Mouse (Mus musculus) heart, embryonic 15.5 days (tissue): Measurements from ENCODE around the gene Ccdc138. TPM values are rescaled to one million over a fixed set of nuclear protein-coding genes. Genes with fewer than 3 reads are reported as not detected.
"Not testable (repeated sequence)": the region's sequence is repeated elsewhere in the genome, so short reads cannot be mapped to it uniquely, and the experiment has no call there.

ENCODE experiments used
- ATAC-seq: fragments of 200-750 bp; cut with Nextera tagmentation; replicated peaks from 2 replicates; pipeline ENCODE4 v1.8.0; 2017; ENCODE audit warnings: low read depth, moderate TSS enrichment; ENCODE audit not compliant: insufficient number of reproducible peaks, insufficient read depth, low FRiP score
- H3K27ac ChIP-seq: fragments of 300-500 bp; sonication (generic); 2 replicates; pipeline ENCODE4 v1.5.1; 2015; ENCODE audit warnings: mild to moderate bottlenecking, inconsistent platforms
- H3K27me3 ChIP-seq: fragments of 300-500 bp; sonication (generic); 2 replicates; pipeline ENCODE4 v1.6.1; 2015; ENCODE audit warnings: inconsistent platforms
- H3K36me3 ChIP-seq: fragments of 300-500 bp; sonication (generic); 2 replicates; pipeline ENCODE4 v1.6.1; 2015; ENCODE audit warnings: mild to moderate bottlenecking, inconsistent platforms
- H3K4me1 ChIP-seq: fragments of 300-500 bp; sonication (generic); replicated peaks from 2 replicates; pipeline ENCODE4 v1.6.1; 2015; ENCODE audit warnings: inconsistent platforms
- H3K4me2 ChIP-seq: fragments of 300-500 bp; sonication (generic); 2 replicates; pipeline ENCODE4 v1.6.1; 2015; ENCODE audit warnings: inconsistent platforms, mild to moderate bottlenecking, moderate library complexity
- H3K4me3 ChIP-seq: fragments of 300-500 bp; sonication (generic); 2 replicates; pipeline ENCODE4 v1.5.1; 2015; ENCODE audit warnings: mild to moderate bottlenecking, inconsistent platforms
- H3K9ac ChIP-seq: fragments of 300-500 bp; sonication (generic); 2 replicates; pipeline ENCODE4 v1.6.1; 2015; ENCODE audit warnings: mild to moderate bottlenecking, inconsistent platforms
- H3K9me3 ChIP-seq: fragments of 300-500 bp; sonication (generic); replicated peaks from 2 replicates; pipeline ENCODE4 v1.6.1; 2016; ENCODE audit warnings: inconsistent platforms
- WGBS: fragments of 180-500 bp; shearing (Covaris S2); methylation state at CpG from one replicate; pipeline ENCODE4 v1.1.7; 2015; ENCODE audit warnings: mixed read lengths; 5-methylcytosine and 5-hydroxymethylcytosine counted together
- polyA plus RNA-seq: library from polyadenylated mRNA; unstranded; fragments of >200 nt; fragmentation: Nextera tagmentation; extraction: Ambion mirVana; gene quantifications from 2 replicates; pipeline ENCODE4 v1.2.1, GENCODE M21; 2015

Ccdc138 gene
- polyA plus RNA-seq, 1 experiment from 2014 or later: 6.5 TPM

DNA sequence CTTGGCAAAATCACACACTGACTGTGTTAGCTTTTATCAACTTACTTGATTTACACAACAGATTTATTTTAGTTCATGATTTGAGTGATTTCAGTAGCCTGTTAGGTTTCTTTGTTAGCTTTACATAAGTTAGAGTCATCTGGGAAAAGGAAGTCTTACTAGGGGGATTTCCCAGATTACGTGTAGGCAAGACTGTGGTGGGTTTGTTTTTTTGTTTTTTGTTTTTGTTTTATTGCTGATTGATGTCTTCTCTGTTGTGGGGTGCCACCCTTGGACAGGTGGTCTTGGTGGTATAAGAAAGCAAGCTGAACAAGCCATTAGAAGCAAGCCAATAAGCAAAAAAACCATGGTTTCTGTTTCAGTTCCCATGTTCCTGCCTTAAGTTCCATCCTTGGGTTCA is 31.6 kb downstream of the Ccdc138 start:
- Histone ChIP-seq H3K4me3 (no peak overlapping the region), H3K27me3 (no peaks in the 10 kb centered on the region), H3K9me3 (no peaks in the 10 kb centered on the region), H3K36me3 (no peaks in the 10 kb centered on the region; the same call in 1 of the 2 replicates), H3K27ac (no peak overlapping the region), H3K4me2 (no peak overlapping the region), H3K9ac (no peak overlapping the region), H3K4me1 (no peaks in the 10 kb centered on the region)
- no peak for ATAC-seq
- WGBS: 85% methylated on average over 1 of the region's 1 CpGs

DNA sequence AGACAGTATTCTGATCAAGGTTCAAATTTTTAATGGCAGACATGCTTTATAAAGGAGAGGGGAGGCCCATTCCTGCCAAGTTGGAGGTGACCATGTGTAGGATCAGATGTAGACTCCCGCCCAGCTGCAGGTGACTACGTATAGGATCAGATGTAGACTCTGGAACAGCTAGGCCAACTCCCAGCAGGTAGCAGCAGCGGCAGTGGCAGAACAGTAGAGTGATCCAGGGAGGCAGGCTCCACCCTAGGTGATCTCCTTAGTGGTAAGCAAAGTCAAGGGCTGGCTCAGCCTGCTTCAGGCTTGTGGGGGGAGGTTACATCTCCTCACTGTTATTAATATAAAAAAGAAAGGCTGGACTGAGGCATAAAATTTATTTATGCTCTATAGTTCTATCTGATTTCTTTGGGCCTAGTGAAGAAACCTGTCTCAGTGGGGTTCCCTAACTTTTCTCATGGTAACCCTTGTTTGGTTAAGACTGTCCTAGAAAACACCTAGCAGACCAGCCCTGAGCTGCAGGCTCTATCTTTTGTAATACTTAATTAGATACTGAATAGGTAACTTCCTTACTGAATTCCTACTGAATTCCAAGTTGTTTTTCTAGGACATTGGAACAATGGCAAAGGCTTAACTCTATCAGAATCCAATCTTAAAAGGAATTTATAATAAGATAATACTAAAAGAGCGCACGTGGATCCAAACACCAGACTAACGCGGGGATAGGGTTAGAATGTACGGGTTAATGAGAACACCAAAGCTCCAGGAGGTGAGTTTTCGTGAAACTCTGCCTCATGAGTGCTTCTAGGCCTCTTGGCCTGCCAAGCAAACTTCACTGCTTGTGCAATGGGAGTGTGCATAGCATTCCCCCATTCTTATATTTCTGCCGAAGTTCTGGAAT is 33.4 kb downstream of the Ccdc138 start:
- H3K9ac ChIP-seq: no peak overlapping the region
- H3K4me3 ChIP-seq: no peak overlapping the region
- H3K4me1 ChIP-seq: no peaks in the 10 kb centered on the region
- no peaks in the 10 kb centered on the region; the same call in 1 of the 2 replicates for H3K36me3 ChIP-seq
- H3K9me3 ChIP-seq: no peaks in the 10 kb centered on the region
- H3K27me3 ChIP-seq: no peaks in the 10 kb centered on the region
- no peak overlapping the region for H3K4me2 ChIP-seq
- WGBS: 88% methylated on average over 10 of the region's 10 CpGs
- H3K27ac ChIP-seq: no peak overlapping the region
- no peak for ATAC-seq

DNA sequence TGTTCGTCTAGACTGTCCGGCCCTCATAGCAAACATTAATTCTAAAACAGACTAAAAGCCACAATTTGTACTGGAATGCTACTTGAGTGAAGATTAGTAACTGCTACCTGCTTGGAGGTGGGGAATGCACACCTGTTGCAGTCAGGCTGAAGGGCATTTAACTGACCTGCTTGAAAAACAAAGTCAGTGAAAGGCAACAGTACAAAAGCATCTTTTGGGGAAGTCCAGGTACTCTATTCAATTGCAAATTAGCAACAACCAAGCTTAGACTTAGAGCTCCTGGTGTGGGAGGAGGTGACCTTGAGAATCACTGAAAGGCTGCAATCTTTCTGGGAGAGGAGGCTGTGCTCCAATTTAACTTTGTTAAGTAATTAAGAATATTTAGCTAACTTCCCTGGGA is 34.4 kb downstream of the Ccdc138 start:
- Histone ChIP-seq H3K4me1 (no peaks in the 10 kb centered on the region), H3K4me2 (no peak overlapping the region), H3K9ac (no peak overlapping the region), H3K36me3 (no peaks in the 10 kb centered on the region; the same call in 1 of the 2 replicates), H3K27me3 (no peaks in the 10 kb centered on the region), H3K9me3 (no peaks in the 10 kb centered on the region), H3K4me3 (no peak overlapping the region), H3K27ac (no peak overlapping the region)
- 93% methylated on average over 2 of the region's 2 CpGs for WGBS
- ATAC-seq: no peak

DNA sequence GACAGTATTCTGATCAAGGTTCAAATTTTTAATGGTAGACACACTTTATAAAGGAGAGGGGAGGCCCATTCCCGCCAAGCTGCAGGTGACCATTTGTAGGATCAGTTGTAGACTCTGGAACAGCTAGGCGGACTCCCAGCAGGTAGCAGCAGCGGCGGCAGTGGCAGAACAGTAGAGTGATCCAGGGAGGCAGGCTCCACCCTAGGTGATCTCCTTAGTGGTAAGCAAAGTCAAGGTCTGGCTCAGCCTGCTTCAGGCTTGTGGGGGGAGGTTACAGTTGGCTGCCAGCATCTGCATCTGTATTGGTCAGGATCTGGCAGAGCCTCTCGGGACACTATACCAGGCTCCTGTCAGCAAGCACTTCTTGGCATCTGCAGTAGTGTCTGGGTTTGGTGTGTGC is 38.5 kb downstream of the Ccdc138 start:
- not testable (repeated sequence) for H3K4me3 ChIP-seq, H3K36me3 ChIP-seq, H3K27ac ChIP-seq, H3K4me1 ChIP-seq, ATAC-seq, H3K9ac ChIP-seq, H3K4me2 ChIP-seq, H3K9me3 ChIP-seq, H3K27me3 ChIP-seq
- WGBS: 87% methylated on average over 5 of the region's 5 CpGs

DNA sequence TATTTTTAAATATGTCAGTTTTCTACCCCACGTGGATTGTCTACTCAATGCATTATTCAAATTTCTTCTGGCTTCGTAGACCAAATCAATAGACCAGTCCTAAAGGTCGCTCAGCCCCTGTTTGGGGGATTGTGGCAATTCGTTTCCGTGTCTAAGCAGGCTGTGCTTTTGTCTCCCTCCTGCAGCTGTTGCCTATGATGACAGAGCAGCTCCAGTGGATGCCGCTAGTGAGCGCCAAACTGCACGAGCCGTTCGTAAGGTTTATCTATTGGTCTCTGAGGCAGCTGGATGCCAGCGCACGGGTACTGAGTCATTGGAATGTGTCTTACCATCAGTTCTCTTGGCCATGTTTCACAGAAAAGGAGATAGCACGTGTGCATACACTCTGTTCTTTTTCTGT is 42.9 kb downstream of the Ccdc138 start:
- H3K27me3 ChIP-seq: no peaks in the 10 kb centered on the region
- ATAC-seq: no peak
- H3K36me3 ChIP-seq: no peaks in the 10 kb centered on the region
- no peak overlapping the region for H3K27ac ChIP-seq
- 0 out of 2 replicates have a peak, but pooled peaks cover 4% of the 10 kb centered on the region for H3K4me1 ChIP-seq
- no peak overlapping the region for H3K9ac ChIP-seq
- no peaks in the 10 kb centered on the region for H3K9me3 ChIP-seq
- no peak overlapping the region for H3K4me2 ChIP-seq
- H3K4me3 ChIP-seq: no peak overlapping the region
- 53% methylated on average over 13 of the region's 13 CpGs for WGBS

DNA sequence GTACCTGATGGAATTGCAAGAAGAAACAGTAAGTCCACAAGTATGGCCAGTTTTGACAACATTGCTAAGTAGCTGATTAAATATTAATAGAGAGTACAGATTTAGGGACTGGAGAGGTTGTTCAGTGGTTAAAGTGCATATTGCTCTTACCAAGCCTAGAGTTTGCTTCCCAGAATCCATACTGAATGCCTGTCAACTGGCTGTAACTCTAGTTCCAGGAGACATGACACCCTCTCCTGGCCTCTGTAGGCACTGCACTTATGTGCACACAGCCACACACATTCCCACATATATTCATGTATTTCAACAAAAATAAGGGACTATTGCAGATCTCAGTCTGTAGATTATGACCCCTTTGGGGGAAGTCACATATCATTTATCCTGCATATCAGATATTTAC is 51.0 kb downstream of the Ccdc138 start:
- Histone ChIP-seq H3K4me1 (no peaks in the 10 kb centered on the region), H3K36me3 (no peaks in the 10 kb centered on the region), H3K9me3 (no peaks in the 10 kb centered on the region), H3K9ac (no peak overlapping the region), H3K27me3 (no peaks in the 10 kb centered on the region), H3K4me3 (no peak overlapping the region), H3K27ac (no peak overlapping the region), H3K4me2 (no peak overlapping the region)
- ATAC-seq: no peak

DNA sequence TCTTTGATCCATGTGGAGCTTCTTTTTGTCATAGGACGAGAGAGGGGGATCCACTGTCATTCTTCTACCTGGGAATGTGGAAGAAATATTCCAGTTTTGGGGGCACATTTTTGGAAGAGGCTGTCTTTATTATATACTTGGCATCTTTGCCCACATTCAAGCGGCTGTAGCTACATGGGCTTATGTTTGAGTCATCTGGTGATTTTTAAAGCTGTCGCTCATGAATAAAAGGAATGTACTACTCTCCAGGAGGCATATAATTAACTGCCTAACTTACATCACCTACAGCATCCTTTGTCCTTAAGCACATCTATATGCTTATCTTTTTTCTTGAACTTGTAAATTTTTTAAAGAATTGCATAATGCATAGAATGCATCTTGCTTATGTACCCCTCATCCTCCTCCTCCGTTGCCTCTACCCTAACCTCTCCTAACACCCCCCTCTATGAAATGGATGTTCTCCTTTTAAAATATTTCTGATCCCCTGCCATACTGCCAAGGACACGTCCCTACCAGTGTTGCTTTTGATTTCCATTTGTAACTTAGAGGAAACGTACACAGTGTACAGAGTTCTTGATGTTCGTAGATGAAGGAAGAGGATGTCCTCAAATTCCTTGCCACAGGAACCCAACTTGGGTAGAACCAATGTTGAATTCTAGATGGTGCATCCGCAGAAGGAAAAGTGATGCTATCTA is 57.1 kb downstream of the Ccdc138 start:
- WGBS: 87% methylated on average over 8 of the region's 8 CpGs
- Histone ChIP-seq H3K27me3 (no peaks in the 10 kb centered on the region), H3K27ac (no peak overlapping the region), H3K9me3 (no peaks in the 10 kb centered on the region), H3K4me2 (no peak overlapping the region), H3K9ac (no peak overlapping the region), H3K4me3 (no peak overlapping the region), H3K36me3 (no peaks in the 10 kb centered on the region), H3K4me1 (no peaks in the 10 kb centered on the region)
- ATAC-seq: no peak

DNA sequence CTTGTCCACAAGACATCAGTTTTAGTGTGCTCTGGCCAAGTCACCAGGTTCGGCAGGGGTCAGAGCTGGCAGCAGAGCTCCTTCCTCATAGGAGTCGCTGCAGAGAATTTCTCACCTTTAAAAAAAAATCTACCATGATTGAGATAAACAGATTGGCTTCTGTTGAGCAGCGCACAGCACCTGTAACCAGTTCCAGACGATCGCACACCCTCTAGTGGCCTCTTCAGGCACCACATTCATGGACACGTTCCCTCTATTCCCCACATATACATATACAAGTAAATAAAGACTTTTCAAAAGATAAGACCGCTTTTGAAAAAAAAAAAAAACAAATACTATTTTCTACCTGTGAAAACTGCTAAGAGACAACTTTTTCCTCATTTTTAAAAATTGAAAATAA is 61.4 kb downstream of the Ccdc138 start:
- WGBS: 25% methylated on average over 7 of the region's 7 CpGs
- no peaks in the 10 kb centered on the region for H3K27me3 ChIP-seq
- H3K4me3 ChIP-seq: no peak overlapping the region
- H3K27ac ChIP-seq: no peak overlapping the region
- no peak overlapping the region for H3K4me2 ChIP-seq
- no peak for ATAC-seq
- H3K36me3 ChIP-seq: no peaks in the 10 kb centered on the region
- 0 out of 2 replicates have a peak, but pooled peaks cover 2% of the 10 kb centered on the region for H3K4me1 ChIP-seq
- no peak overlapping the region for H3K9ac ChIP-seq
- H3K9me3 ChIP-seq: no peaks in the 10 kb centered on the region

DNA sequence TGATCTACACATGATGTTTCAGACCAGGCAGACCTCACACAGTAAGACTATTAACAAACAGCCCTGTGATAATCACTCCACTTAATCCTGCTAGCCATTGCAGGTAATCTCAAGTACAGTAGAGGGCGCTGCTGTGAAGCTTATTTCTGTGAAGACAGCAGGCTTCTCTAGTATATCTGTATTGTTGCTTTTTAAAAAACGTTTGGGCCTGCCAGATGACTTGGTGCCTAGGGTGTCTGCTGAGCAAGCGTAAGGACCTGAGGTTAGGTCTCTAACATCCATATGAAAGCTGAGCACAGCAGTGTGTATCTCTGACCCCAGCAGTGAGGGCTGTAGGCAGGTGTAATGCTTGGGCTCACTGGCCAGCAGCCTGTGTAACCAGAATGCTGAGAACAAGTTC is 62.2 kb downstream of the Ccdc138 start:
- H3K4me2 ChIP-seq: no peak overlapping the region
- no peak overlapping the region for H3K4me3 ChIP-seq
- no peaks in the 10 kb centered on the region for H3K9me3 ChIP-seq
- ATAC-seq: no peak
- no peak overlapping the region for H3K9ac ChIP-seq
- no peak overlapping the region for H3K27ac ChIP-seq
- WGBS: 18% methylated on average over 3 of the region's 3 CpGs
- 0 out of 2 replicates have a peak, but pooled peaks cover 2% of the 10 kb centered on the region for H3K4me1 ChIP-seq
- H3K27me3 ChIP-seq: no peaks in the 10 kb centered on the region
- H3K36me3 ChIP-seq: no peaks in the 10 kb centered on the region

DNA sequence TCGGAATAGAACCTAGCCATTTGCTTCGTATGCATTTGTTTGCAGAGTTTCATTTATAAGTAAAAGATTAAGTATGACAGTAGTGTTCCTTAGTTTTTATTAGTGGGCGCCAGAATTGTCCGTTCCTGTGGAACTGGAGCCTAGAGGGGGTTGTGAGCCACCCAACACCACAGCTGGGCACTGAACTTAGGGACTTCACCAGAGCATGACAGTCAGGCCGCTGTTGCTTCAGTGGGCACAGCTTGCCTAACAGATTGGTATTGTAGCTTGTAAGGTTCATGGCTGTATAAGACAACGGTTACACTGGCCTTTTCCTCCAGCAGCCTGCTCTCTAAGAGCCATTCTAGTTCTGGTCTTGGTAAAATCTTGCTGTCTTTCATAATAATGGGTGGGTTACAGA is 62.8 kb downstream of the Ccdc138 start:
- WGBS: 87% methylated on average over 6 of the region's 6 CpGs
- no peak overlapping the region for H3K4me3 ChIP-seq
- H3K9me3 ChIP-seq: no peaks in the 10 kb centered on the region
- H3K27me3 ChIP-seq: no peaks in the 10 kb centered on the region
- no peak overlapping the region for H3K27ac ChIP-seq
- no peaks in the 10 kb centered on the region for H3K36me3 ChIP-seq
- no peak overlapping the region for H3K9ac ChIP-seq
- ATAC-seq: no peak
- H3K4me1 ChIP-seq: 0 out of 2 replicates have a peak, but pooled peaks cover 2% of the 10 kb centered on the region
- no peak overlapping the region for H3K4me2 ChIP-seq

DNA sequence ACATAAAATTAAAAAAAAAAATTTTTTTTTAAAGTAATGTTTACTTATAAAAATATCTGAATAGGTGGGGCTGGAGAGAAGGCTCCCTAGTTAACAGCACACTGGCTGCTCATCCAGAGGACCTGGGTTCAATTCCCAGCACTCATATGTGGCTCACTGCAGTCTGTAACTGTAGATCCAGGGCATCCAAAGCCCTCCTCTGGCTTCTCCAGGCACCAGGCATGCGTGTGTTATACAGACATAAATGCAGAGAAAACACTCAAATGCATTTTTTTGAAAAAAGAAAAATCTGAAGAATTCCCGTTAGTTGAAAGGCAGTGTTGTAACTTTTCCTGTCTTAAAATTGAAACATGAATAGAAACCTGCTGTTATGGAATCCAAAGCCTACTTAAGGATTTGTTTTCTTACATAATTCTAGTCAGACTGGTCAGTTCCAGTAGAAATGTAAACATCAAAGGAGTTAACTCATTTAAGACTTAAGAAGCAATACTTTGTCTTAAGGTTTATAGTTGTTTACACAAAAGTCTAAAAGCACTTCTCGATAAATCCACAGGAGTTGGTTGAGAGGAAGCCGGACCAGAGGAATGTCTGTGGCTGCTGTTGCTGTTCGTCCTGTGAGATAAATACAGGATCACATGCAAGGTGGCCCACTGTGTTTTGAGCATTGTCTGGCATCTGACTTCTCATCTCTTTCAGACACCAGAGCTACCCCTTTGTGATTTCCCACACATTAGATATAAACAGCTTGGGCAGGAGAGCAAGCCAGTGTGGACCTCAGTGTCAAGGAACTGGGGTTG is 87.9 kb downstream of the Ccdc138 start:
- no peak overlapping the region for H3K4me2 ChIP-seq
- no peak overlapping the region; the same call in 1 of the 2 replicates for H3K27ac ChIP-seq
- WGBS: 56% methylated on average over 5 of the region's 5 CpGs
- H3K36me3 ChIP-seq: no peaks in the 10 kb centered on the region
- H3K9me3 ChIP-seq: no peaks in the 10 kb centered on the region
- H3K27me3 ChIP-seq: no peaks in the 10 kb centered on the region
- H3K4me1 ChIP-seq: no peaks in the 10 kb centered on the region
- no peak overlapping the region for H3K4me3 ChIP-seq
- no peak for ATAC-seq
- no peak overlapping the region for H3K9ac ChIP-seq
